Mouse (Mus musculus) activated CD4-positive, CD25-positive, alpha-beta regulatory T cell (primary cell): ENCODE data around the gene Mfap4. TPM values are rescaled to one million over a fixed set of nuclear protein-coding genes. Genes with fewer than 3 reads are reported as not detected.

Source experiments
- polyA plus RNA-seq, 2 experiments: library from polyadenylated mRNA; unstranded; fragments of 100-300 nt; shearing (Covaris generic); gene quantifications; one replicate each; pipeline ENCODE4 v1.2.1; 2017

Mfap4 gene
- not detected for polyA plus RNA-seq

GRCm38 (mm10) chr11:61484613-61485540 is at the start of gene Mfap4:
Mfap4 (plus strand) TSS chr11:61485431.

GRCm38 (mm10) chr11:61494129-61494997 is 9.1 kb downstream of the Mfap4 start, which contains the start of gene Mapk7:
Mapk7 (minus strand) TSS chr11:61494406.

GRCm38 (mm10) chr11:61504713-61505257 is 19.6 kb downstream of the Mfap4 start, which contains the start of gene B9d1:
B9d1 (plus strand) TSS chr11:61505144.

Other genes with a start within 250 kb of the Mfap4 start
- gene Aldh3a2, start 218.0 kb upstream of the Mfap4 start, polyA plus RNA-seq, result 10 to 100 TPM; 33.2 to 46.5 TPM
- not detected for gene Slc47a2, start 142.6 kb upstream of the Mfap4 start, polyA plus RNA-seq
- under 1 TPM in 1 of 2 experiments, not detected in 1; 0.17 TPM for gene Slc47a1, start 107.1 kb upstream of the Mfap4 start, polyA plus RNA-seq
- not detected for gene Rnf112, start 31.3 kb upstream of the Mfap4 start, polyA plus RNA-seq
- gene Mapk7, start 9.0 kb downstream of the Mfap4 start, polyA plus RNA-seq, result 10 to 100 TPM; 21.5 to 22.3 TPM
- gene B9d1, start 19.7 kb downstream of the Mfap4 start, polyA plus RNA-seq, result 1 to 10 TPM; 2.0 to 2.8 TPM
- gene Epn2, start 94.3 kb downstream of the Mfap4 start, polyA plus RNA-seq, result under 1 TPM; 0.27 to 0.95 TPM
- gene Grap, start 167.8 kb downstream of the Mfap4 start, polyA plus RNA-seq, result 100 to 1,000 TPM; 260 to 350 TPM
- 1 to 10 TPM; 1.3 to 6.1 TPM for gene Fam83g, start 198.7 kb downstream of the Mfap4 start, polyA plus RNA-seq
- under 1 TPM in 1 of 2 experiments, not detected in 1; 0.10 TPM for gene Slc5a10, start 235.4 kb downstream of the Mfap4 start, polyA plus RNA-seq